Mouse (Mus musculus) thymus, postnatal 25 days (tissue): ENCODE measurements around the gene Chchd6.

ENCODE experiments used
- DNase-seq: peaks from one replicate; pipeline ENCODE4 v3.0.0; 2022

Gene Chchd6

DNA sequence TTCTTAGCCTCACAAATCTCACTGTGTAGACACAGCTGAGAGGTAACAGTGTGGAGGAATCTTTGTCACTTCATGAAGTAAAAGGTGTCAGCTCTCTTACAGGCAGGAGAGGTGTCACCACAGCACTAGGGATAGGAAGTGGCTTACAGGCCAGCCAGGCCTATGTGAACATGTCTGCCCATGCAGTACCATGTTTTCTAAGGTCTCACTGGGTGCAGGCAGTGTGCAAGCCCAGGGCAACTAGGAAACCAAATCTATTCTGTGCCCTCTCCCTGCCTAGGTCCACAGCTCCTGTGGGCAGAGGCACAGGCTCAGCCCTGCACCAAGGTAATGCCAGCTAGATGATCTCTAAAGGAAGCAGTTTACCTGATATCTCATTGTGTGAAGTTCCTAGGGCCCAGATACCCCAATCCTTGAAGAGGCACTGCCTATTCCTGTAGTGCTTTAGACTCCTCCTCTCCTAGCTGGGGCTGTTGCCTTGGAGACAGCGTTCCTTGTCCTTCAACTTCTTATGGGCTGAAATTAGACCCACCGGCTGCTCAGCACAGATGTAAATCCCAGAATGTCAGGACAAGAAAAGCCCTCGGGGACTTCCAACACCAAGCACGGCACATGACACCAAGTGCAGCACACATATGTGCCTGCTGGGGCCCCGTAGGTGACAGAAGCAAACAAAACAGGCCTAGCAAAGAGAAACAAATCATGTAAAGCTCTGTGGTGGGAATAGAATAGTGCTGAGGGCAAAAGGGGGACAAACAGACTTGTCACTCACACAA, 10.6 kb downstream of the Chchd6 start:
- no peak for DNase-seq

DNA sequence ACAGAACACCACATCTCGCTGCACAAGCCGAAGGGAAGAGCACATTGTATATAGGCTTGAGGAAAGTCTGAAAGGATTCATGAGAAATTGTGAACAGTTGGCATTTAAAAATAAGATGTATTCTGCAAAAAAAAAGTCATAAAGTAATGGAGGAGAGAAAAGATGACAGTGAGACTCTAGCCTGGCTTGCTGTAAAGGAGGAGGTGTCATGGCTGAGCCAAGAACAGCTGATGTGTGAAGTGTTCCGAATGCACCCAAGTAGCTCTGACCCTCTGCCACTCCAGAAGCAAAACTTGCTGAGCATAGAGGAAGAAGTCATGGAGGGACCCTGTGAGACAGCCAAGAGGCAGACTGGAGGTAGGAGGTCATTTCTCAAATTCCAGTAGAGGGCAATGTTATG, 12.3 kb downstream of the Chchd6 start:
- DNase-seq: no peak

DNA sequence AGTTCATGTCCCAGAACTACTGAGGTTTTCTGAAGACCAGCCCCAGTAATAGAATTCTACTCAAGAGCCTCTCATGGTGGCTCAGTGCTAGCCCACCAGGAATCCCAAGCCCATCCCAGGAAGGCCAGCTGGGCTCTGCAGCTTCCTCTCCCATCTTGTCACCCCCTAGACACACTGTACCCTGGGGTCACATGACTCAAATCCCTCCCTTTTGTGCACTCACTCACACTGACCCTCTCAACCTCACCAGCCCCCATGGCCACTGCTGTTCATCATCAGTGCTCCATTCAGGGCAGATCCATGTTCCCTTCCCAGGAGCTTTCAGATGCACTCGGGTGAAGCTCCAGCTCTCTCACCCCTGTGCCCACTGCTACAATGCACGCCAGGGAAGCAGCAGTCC, 20.8 kb downstream of the Chchd6 start:
- no peak for DNase-seq

DNA sequence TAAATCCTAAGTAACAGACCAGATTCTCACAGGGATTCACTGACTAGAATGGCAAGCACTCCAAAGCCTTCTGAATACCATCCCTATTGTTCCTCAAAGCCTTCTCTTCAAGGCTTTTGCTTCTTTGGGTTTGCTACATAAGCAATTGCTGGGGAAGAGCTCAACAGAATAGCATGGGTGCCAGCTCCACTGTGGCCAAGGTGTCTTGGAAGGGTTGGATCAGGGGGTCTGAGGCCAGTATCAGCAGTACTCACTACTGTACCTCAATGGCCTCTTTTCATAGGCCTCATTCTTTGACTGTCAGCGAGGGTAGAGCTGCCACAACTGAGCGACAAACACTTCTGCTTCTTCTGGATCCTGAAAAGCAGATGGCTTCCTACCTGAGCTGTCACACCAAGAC, 21.7 kb downstream of the Chchd6 start:
- DNase-seq: no peak

DNA sequence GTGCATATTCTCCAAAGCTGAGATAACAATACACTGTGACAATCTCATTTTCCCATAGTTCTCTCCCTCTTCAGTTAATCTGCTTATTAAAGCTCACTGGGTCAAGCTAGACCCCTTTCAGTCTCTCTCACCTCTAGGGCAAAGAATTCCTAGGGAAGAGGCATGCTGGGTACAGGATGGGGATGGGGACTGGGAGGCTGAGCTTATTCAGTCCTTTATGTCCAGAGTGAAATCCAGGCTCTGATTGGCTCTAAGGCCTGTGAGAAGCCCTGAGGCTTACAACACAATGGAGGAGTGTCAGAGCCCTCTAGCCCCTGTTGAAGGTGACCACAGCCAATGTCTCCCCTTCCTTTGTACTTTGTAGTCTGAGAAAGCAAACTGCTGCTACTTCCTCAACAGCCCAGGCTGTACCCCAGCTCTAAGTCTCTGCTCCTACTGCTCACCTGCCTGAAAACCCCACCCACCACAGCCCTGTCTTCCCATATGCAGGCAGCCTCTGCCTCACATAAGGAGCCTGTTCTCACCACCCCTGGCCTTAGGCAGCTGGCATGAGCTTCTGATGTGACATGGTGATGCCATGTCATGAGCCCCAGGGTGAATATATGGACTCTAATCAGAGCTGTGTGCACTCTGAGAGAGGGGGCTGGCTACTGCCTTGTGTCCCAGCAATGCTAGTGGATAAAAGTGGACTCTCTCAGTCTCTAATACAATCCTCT, 22.4 kb downstream of the Chchd6 start:
- DNase-seq: no peak

DNA sequence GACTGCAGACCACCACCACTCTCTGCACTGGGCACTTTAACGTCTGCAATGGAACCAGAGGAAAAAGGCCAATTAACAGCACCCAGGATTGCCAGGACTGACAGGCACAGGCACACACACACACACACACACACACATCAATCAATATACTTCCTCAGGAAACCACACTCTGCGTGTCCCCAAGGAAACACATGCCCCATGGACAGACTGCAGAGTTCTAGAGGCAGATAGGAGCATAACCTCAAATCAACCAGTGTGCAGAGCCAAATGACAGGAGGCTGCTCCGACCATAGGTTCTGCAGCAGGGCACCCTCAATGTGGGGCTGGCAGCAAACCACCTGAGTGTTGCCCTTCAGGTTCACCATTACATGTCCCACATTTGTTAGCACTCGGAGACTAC, 26.1 kb downstream of the Chchd6 start:
- no peak for DNase-seq

DNA sequence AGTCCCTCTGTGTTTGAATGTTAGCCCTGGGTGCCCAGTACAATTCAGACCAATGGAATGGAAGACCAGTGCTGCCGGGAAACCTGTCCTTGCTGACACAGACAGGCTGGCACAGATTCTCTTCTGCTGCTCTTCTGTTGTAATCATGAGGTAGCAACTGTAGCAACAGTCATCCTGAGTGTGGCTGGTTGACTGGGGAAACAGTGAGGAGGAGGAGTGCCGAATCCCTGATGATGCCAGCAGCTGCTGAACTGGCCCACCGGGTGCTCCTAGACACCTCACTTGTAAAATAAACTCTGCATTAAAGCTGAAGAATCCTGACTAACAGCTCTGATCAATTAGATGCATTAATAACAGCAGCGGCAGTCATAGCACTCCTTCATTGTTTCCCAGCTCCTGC, 28.7 kb downstream of the Chchd6 start:
- no peak for DNase-seq

DNA sequence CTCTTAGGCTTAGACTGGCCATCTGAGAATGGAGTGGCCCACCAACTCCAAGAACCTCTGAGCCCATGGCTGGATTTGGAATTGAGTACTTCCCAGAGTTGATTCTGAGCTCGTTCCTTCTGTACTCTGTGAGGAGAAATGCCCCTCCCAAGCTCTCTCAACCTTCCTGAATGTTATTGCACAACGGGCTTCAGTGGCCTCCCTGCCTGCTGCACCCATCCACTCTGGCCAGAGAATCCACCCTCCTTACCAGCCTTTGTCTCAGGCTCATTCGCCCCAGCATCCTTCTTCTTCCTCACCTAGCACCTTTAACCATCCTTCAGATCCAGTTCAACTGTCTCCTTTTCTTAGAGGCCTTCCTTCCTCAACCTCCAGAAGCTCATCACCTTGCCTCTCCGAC, 32.1 kb downstream of the Chchd6 start:
- no peak for DNase-seq

DNA sequence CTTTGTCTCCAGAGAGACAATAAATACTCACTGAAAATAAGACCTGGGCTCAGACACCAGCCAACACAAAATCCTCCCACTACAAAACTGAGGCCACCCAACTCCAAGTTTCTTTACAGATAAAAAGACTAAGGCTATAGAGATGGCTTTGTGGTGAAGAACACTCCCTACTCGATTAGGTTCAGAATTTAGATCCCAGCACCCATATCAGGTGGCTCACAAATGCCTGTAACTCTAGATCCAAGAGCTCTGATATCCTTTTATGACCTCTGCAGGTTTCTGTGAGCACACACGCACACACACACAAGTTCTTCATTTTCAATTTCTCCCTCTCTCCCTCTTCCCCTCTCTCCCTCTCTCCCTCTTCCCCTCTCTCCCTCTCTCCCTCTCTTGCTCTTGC, 34.6 kb downstream of the Chchd6 start:
- DNase-seq: no peak

DNA sequence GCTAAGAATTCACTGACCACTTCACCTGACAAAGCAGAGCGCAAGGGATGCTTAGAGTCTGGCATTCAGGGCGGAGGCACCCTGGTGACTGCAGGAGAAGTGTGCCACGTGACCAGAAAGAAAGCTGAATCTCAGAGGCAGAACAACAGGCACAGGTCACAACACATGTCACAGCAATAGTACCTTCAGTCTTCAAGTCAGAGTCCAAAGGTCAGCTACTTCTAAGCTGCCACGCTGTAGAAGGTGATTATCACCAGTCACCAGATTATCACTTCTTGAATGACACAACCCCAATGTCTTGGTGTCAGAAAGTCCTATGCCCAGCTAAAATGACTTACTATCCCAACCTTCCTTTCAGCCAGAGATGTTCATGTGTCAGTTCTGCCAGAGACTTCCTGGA, 37.8 kb downstream of the Chchd6 start:
- DNase-seq: no peak

DNA sequence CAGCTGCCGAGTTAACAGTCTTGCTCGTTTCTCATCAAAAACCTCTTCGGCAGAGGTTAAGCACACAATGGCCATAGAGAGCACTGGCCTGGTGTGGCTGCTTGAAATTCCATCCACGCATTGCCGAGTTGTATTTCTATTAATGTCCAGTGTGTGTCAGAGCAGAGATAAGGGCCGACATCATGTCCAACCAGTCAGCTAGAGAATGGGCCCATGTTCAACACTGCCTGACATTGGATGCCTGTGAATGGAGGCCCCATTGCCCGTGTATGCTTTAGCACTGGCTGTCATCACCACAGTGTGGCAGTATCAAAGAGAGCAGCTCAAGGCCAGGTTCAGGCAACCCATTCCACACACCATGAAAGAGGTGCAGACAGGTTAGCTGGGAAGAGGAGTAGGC, 38.9 kb downstream of the Chchd6 start:
- DNase-seq: no peak

DNA sequence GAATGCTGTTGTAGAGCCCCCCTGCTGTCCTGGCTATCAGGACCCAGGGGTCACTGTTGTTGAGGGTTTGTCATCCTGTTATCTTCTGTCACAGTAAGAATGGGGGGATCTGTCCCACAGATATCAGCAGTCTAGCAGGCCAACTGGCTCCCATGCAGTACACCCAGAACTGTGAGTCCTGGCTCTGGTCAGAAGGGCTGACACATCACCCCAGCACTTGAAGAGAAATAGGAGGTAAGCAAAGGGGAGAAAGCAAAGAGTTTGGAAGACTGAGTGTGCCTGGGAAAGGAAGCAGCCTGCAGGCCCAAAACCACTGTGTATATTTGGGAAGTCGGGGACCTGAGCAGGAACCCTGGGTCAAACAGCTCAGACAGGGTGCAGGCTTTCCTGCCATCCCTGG, 39.5 kb downstream of the Chchd6 start:
- DNase-seq: no peak

DNA sequence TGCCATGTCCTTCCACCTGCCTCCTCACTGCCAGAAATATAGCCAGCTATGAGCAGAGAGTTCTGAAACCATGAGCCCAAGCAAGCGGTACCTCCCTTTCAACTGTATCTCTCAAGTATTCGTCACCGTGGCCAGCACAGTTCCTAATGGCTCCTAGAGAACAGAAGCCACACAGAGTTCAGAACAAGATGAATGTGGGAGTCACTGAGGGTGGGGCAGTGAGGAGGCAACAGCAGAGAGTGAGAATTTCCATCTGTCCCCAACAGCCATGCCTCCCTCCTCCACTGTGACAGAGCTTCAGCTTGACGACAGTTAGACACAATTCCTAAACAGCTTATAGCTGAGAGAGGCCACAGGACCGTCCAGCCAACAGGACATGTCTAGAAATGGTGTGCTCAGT, 41.4 kb downstream of the Chchd6 start:
- DNase-seq: no peak

DNA sequence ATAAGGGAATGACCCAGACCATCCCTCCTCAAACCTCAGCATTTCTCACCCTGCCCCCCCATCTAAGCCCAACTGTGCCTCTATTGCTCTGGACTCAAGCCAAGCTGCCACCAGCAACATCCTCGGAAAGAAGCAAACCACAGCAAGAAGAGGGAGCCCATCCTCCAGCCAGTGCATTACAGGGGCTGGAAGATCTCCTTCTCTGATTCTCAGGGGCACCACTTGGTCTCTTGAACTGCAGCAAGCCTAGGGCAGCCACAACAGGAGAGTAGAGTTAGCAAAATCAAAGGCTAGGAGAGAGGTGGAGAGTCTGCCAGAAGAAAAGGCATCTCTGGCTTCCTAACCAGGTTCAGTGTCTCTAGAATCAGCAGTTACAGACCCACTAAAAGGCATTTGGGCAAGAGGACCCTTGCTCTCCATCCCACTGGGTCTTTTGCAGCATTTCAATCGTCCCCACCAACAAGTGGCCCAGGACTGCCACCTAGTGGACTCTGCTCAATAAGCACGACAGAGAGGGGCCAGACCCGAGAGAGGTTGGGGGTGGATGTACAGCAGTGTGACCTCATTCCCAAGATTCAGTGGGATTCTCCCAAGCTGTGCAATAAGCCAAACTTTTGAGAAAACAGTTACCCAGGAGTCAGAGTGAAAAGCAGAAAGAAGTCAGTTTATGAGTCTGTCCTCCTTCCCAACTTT, 42.3 kb downstream of the Chchd6 start:
- DNase-seq: peak; percentile 73

DNA sequence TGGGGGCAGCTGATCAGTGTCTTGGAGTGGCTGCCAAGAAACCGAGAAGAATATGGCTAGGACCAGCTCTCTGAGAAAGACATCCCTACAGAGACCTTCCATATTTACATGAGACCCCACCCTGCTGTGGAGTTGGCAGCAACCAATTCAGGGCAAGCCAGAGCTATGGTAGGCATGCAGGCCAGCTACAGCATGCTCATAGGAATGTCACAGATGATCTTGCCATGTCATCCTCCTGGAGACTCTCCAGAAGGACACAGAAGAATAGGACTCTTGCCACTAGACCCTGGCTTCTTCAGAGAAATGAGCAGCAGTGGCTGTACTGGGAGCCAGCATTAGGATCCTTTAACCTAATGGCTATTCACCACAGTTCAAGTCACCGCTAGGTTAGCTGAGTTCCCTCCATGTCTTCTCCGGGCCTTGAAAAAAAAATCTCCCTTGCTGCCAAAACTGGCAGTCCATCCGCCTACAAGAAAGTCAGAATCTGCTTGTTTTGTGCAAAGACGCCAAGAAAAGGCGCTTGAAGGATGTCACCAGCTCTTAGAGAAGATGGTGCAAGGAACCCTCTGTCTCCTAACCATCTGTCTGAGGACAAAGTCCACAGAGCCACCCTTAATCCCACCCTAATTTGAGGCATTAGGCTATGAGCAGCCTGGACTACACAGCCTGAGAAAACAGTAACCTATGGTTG, 43.0 kb downstream of the Chchd6 start:
- DNase-seq: no peak

DNA sequence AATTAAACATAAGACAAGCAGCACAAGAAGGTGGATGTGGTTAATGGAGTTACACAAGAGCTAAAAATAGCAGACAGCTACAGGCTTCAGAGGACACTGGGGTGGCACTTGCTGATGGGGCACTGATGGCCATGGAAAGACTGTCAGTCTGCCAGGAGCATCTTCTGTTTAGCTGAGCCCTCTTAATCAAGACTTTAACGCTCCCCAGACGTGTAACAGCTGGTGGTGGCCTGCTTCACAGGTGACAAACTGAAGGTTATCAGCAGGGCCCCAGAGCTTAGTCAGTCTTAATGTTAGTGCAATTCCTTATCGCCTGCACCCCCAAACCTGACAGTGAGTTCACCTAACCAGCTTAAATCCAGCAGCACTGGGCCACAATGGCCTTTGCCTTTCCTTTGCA, 46.3 kb downstream of the Chchd6 start:
- no peak for DNase-seq

DNA sequence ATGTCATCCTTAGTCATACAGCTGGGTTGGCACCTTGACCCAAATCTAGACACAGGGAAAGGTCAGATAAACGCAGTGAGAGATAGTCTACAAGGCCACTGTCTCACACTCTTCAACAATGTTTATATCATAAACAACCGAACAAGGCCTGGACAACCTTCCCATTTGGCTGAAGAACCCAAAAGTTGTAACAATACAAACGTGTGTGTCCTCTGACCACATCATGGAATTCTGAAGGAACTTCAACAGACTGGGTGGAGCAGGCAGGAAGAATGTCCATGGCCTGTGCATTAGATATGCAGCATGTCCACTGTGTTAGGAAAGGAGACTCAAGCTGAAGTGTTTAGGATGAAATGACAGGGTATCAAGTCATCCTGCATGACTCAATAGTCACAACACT, 47.5 kb downstream of the Chchd6 start:
- DNase-seq: no peak

DNA sequence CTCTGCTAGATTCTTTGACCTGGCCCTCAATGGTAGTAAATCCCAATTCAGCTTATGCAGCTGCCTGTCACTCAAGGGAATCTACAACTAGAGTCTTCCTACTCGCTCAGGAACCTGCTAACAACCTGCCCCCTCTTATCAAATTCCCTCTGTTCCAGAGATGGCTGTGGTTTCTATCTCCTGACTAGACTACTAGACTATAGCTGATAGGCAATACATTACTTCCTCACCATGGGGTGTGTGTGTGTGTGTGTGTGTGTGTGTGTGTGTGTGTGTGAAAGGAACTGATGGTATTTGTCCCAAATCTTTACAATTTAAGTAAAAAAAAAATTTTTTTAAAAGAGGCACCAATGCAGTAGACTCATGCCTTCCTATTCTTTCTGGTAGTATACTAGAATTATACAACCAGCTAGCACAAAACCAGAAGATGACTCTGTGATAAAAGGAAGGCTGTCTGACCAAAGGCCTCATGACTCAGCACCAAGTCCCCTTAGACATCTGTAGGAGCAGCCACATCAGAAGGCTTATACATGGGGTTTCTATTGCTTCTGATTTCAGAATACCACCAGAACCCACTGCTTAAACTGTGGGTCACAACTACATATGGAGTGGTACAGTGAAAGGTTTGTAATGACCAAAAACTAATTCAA, 57.2 kb downstream of the Chchd6 start:
- DNase-seq: no peak

DNA sequence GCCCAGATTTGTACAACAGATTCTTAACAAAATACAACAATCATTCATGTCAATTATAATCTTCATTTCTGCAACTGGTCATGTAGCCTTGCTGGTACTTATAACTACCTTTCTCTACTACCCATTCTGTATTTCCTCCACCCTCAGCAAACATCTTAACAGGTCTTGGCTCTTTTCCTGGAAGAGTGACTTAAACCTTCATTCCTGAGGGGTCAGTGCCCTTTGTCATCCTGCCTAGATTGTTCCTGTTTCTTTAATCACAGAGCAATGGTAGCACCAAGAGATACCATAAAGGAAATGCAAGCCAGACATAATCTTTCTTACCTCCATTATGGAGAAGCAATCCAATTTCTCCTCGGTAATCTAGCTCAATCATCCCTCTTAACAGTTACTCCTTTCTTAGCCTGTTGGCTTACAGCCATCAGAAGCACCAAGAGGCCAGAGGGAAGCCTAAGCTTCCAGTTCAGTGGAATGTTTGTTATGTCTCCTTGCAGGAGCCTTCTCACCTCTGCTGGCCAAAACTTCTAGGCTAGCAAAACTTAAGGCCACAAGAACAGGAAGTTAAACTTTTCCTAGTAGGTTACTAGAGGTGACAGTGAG, 59.7 kb downstream of the Chchd6 start:
- DNase-seq: no peak

DNA sequence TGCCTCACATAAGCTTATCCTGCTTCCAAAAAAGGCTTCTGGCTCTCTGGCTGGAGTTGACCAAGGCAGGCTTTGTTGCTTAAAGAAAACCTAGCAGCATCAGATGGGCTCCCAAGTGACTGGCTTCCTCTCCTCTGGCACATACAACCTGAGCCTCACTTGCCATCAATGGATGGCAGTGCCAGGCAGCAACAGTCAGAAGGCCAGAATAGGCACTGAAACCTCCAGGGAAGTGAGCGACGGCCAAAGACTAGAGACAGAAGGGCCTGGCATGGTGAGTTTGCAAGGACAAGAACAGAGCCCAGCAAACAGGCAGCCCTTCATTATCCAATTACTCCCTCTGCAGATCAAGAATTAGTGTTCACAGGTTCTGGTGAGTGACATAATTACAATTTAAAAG, 70.7 kb downstream of the Chchd6 start:
- no peak for DNase-seq

DNA sequence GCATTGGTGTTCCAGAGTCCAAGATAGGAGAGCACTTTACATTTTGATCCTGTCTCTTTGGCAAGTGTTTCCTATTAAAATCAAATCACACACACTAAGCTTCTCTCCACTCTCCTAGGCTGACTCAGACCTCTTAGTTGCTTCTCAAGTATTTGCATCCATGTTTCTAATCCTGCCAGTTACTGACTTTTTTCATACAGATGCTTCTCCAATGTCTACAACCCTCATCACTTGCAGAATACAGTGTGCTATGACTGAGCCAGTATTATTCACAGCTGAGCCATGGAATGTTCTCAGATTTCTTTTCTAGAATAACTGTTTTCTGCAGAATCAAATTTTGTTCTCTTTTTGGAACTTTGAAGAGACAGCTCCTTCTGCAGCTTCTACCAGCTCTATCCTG, 85.3 kb downstream of the Chchd6 start:
- DNase-seq: no peak

DNA sequence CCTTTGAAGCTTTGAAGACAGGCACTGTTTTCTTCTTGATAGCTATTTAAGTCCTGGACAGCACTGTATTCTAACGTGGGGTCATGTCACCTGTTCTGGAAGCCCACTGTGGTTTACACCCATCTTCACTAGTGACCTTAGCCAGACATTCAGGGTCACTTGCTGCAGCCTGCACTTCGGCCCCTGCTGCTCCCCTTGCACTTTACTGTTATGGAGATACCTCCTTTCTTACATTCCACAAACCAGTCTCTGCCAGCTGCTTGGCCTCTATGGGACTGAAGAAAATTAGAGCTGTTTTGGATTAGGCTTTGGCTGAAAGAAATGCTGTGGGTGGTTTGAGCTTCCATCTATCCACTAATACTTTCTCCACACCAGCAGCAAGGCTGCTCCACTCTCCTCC, 86.7 kb downstream of the Chchd6 start:
- no peak for DNase-seq

DNA sequence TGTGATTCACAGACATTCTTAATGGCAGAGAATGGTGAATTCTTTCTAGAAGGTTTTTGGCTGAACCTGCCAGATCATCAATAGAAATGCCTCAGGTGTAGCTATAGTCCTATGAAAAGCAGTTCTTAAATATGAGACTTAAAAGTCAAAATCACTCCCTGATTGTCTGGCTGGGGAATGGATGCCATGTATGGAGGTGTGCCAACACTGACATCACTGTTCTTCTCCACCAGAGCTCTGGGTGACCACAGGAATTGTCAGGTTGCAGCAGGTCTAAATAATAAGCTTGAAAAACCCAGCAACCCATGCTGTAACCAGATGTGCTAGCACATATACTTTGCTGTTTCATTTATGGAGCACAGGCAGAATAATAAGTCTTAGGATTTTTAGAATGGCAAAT, 87.2 kb downstream of the Chchd6 start:
- DNase-seq: no peak
